In genomic region chr1:179866056-179866772, GRCm38 (mm10) we compare ENCODE assay signal across 9 mouse cellular contexts.
A peak's percentile ranks its signal among the peaks of the same experiment; 100 is the strongest.
DNase-seq lines count a peak whose midpoint lies in the region; ATAC-seq lines count a peak whose summit lies in the region.
"Had no signal": no experiment of that assay in that cellular context is flagged by ENCODE, and none has a peak within 500 bp of the region (broad histone marks: within the 10 kb centered on the region; RNA-seq: fewer than 3 reads in every experiment).

No protein-coding gene starts in this region.

- ATAC-seq in hindbrain, embryonic 14.5 days (ENCODE audit: low FRiP score), result no peak
- ATAC-seq in hindbrain, embryonic 16.5 days, result no peak
- ATAC-seq in heart, embryonic 11.5 days (replicated peaks; ENCODE audit: insufficient number of reproducible peaks, low FRiP score, low TSS enrichment), result no peak
- no peak for ATAC-seq in neural tube, embryonic 13.5 days (ENCODE audit: low read depth)

- H3K4me2 ChIP-seq in hindbrain, embryonic 14.5 days (replicated peaks), result no peak overlapping the region
- no peak overlapping the region for H3K4me2 ChIP-seq in hindbrain, embryonic 16.5 days (ENCODE audit: low read length)
- no peak overlapping the region for H3K4me2 ChIP-seq in heart, embryonic 11.5 days
- H3K4me2 ChIP-seq in neural tube, embryonic 13.5 days, result no peak overlapping the region

- WGBS in hindbrain, embryonic 14.5 days, result 73% methylated on average over 16 of the region's 16 CpGs
- WGBS in hindbrain, embryonic 16.5 days, result 74% methylated on average over 16 of the region's 16 CpGs
- 69% methylated on average over 16 of the region's 16 CpGs for WGBS in heart, embryonic 11.5 days (ENCODE audit: insufficient replicate concordance)
- WGBS in neural tube, embryonic 13.5 days, result 67% methylated on average over 16 of the region's 16 CpGs

- H3K36me3 ChIP-seq in hindbrain, embryonic 14.5 days (replicated peaks; ENCODE audit: control insufficient read depth, insufficient read depth), result no peaks in the 10 kb centered on the region
- H3K36me3 ChIP-seq in hindbrain, embryonic 16.5 days (ENCODE audit: control insufficient read depth, insufficient read depth, low read length), result no peaks in the 10 kb centered on the region
- no peaks in the 10 kb centered on the region for H3K36me3 ChIP-seq in heart, embryonic 11.5 days (ENCODE audit: control insufficient read depth, insufficient read depth, low read length)
- H3K36me3 ChIP-seq in neural tube, embryonic 13.5 days, result no peaks in the 10 kb centered on the region

- H3K4me1 ChIP-seq in hindbrain, embryonic 14.5 days (replicated peaks; ENCODE audit: control insufficient read depth, insufficient read depth, low read length), result no peaks in the 10 kb centered on the region
- no peaks in the 10 kb centered on the region for H3K4me1 ChIP-seq in hindbrain, embryonic 16.5 days (ENCODE audit: control insufficient read depth, insufficient read depth, low read depth, low read length)
- peaks cover 12% of the 10 kb centered on the region for H3K4me1 ChIP-seq in heart, embryonic 11.5 days (ENCODE audit: control insufficient read depth, insufficient read depth, low read length)
- H3K4me1 ChIP-seq in neural tube, embryonic 13.5 days (replicated peaks), result no peaks in the 10 kb centered on the region; the same call in none of the 2 replicates

- DNase-seq in hindbrain, embryonic 14.5 days (ENCODE audit: low spot score), result no peak
- peak; percentile 82 to 89 for DNase-seq in kidney, postnatal 36 days
- no peak for DNase-seq in thymus, postnatal 0 days (ENCODE audit: low spot score)
- DNase-seq in gastrocnemius, adult 8-10 months (ENCODE audit: low spot score in 2 of 2), result no peak
- no peak for DNase-seq in left cerebral cortex, postnatal 25 days (ENCODE audit: low spot score in 2 of 2)

- H3K9me3 ChIP-seq in hindbrain, embryonic 14.5 days (ENCODE audit: control insufficient read depth, low read length), result no peaks in the 10 kb centered on the region
- no peaks in the 10 kb centered on the region for H3K9me3 ChIP-seq in hindbrain, embryonic 16.5 days (ENCODE audit: control insufficient read depth, low read length)
- no peaks in the 10 kb centered on the region for H3K9me3 ChIP-seq in heart, embryonic 11.5 days (replicated peaks; ENCODE audit: control insufficient read depth, low read length)
- no peaks in the 10 kb centered on the region for H3K9me3 ChIP-seq in neural tube, embryonic 13.5 days

- 0 out of 2 replicates have a peak overlapping the region, but pooled peaks have one; percentile 43 for H3K27ac ChIP-seq in hindbrain, embryonic 14.5 days
- H3K27ac ChIP-seq in hindbrain, embryonic 16.5 days (ENCODE audit: low read depth, low read length), result no peak overlapping the region; the same call in 1 of the 2 replicates
- H3K27ac ChIP-seq in heart, embryonic 11.5 days (ENCODE audit: low read depth, low read length), result peak overlapping the region; percentile 54
- H3K27ac ChIP-seq in neural tube, embryonic 13.5 days (replicated peaks), result peak overlapping the region; percentile 52

- intact Hi-C loops in left cerebral cortex, postnatal 25 days (cut with DNase I), result loop anchor here (10.0 kb wide), 1 partner anchor 89 kb away; no protein-coding TSS in a partner anchor

- no peak overlapping the region for H3K4me3 ChIP-seq in hindbrain, embryonic 14.5 days (replicated peaks; ENCODE audit: low read length)
- no peak overlapping the region for H3K4me3 ChIP-seq in hindbrain, embryonic 16.5 days (ENCODE audit: low read length)
- H3K4me3 ChIP-seq in heart, embryonic 11.5 days (ENCODE audit: low read depth, low read length), result no peak overlapping the region
- H3K4me3 ChIP-seq in neural tube, embryonic 13.5 days, result no peak overlapping the region
- H3K4me3 ChIP-seq: myocyte had no signal

- no peak overlapping the region for H3K9ac ChIP-seq in hindbrain, embryonic 14.5 days
- no peak overlapping the region for H3K9ac ChIP-seq in hindbrain, embryonic 16.5 days (ENCODE audit: low read depth, low read length)
- peak overlapping the region; percentile 12; the same call in 1 of the 2 replicates for H3K9ac ChIP-seq in heart, embryonic 11.5 days (ENCODE audit: low read depth, low read length)
- H3K9ac ChIP-seq in neural tube, embryonic 13.5 days, result no peak overlapping the region

- H3K27me3 ChIP-seq in hindbrain, embryonic 14.5 days (ENCODE audit: control insufficient read depth, insufficient read depth, low read length), result no peaks in the 10 kb centered on the region
- H3K27me3 ChIP-seq in hindbrain, embryonic 16.5 days (replicated peaks; ENCODE audit: control insufficient read depth, insufficient read depth, low read length), result no peaks in the 10 kb centered on the region
- no peaks in the 10 kb centered on the region for H3K27me3 ChIP-seq in heart, embryonic 11.5 days (ENCODE audit: control insufficient read depth, insufficient read depth, low read length)
- no peaks in the 10 kb centered on the region for H3K27me3 ChIP-seq in neural tube, embryonic 13.5 days

Comparison
In these comparisons a context has a peak if more than half of its experiments do, and no peak if none do; other contexts are left out.
1. DNase-seq: peak in kidney, postnatal 36 days (2 of 2); none in hindbrain, embryonic 14.5 days (single experiment), thymus, postnatal 0 days (single experiment), gastrocnemius, adult 8-10 months (0 of 2) and left cerebral cortex, postnatal 25 days (0 of 2).